Mouse (Mus musculus) right cerebral cortex, adult 2 months (tissue): Measurements from ENCODE around the gene Gm8947.

Experiments used
- DNase-seq, 2 experiments: peaks; one replicate each; pipeline ENCODE4 v3.0.0; 2021 to 2022; ENCODE audit warnings: low spot score in 2 of 2

Gene Gm8947

DNA sequence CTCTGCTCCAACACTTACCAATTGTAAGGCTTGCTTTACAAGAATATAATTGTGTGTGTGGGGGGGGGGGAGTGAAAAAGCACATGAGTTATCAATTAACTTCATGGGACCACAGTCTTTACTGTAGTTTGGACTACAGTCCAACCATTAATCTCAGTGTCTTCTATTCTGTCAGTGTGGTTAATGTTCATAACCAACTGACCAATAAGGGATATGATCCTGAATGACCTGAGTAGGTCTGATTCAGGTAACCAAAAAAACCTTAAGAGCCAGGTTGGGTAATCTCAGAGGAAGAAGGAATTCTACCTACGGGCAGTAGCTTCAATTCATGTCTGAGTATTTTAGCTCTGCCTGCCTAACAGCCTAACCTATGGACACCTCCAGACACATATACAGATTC, 32.4 kb downstream of the Gm8947 start:
- DNase-seq, result no peak

DNA sequence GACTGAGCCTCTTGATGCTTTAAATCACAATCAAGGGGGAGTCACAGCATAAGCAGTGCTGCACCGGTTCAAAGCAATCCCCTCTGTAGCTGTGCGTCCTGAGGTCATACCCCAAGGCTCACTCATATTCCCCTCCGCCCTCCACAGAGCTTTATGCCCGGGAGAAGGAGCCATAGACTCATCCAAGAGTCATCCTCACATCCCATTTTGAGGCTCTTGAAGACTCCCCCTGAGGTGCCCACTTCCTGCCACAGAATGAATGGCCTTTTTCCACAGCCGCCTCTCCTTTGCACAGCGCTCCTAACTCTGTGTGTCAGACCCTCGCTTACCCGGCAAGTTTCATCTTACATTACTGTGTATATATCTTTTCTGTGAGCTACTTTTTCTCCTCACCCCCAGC, 35.3 kb downstream of the Gm8947 start:
- DNase-seq, result no peak

DNA sequence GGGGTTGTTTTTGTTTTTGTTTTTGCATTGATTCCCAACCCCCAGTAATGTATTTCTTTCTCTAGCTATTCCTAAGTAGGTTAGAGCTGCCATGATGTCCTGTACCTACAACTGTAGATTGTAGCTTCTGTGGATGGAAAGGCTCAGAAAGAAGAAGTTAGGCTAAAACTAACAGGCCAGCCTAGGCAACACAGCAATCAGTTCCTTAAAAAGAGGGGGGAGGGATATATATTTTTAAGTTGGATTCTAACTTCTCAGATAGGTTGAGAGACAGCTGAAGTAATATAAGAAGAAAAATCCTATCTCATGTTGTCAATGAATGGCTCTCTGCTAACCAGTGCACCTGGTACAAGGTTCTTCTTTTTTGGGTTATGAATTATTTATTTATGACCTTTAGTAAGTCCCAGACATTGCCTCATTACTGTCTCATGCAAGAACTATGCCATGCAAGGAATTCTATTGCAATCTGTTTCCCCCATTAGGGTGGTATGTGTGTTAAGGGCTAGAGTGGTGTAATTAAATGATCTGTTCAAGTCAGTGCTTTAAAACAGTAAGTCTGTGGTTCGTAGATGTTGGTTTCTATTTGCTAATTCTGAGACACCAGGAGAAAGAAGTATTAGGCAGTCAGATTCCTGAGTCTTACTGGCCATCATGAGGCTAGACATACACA, 36.3 kb downstream of the Gm8947 start:
- no peak for DNase-seq

DNA sequence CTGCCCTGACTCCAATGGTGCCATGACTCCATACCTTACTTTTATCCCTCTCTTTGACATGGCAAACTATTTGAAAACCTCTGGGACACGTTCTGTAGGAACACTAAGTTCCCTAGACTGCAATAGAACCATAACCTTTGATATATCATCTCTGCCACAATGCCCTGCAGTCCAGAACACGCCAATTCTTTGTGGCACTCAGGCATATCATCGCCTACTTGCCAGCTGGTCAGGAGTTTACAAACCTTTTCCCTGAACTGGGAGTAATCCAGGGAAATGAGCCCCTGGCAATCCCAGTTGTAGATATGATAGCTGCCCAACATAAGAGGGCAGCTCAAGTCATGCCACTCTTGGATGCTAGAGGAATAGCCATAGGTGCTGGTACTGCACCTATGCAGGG, 40.2 kb downstream of the Gm8947 start:
- no peak for DNase-seq

DNA sequence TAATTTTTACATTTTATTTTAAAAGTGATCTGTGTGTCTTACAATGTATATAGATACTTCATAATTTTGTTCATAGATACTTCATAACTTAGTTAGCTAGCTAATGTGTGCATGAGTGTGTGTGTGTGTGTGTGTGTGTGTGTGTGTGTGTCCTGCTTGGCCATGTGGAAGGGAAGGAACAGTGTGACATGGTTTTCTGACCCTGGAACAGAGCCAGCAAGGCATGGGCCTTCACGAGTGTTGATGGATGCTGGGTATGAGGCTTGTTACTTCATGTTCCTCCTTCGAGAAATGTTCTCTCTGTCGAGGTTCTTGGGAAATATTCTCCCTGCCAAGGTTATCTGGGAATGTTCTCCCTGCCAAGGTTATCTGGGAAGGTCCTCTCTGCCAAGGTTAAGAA, 41.6 kb downstream of the Gm8947 start:
- no peak for DNase-seq

DNA sequence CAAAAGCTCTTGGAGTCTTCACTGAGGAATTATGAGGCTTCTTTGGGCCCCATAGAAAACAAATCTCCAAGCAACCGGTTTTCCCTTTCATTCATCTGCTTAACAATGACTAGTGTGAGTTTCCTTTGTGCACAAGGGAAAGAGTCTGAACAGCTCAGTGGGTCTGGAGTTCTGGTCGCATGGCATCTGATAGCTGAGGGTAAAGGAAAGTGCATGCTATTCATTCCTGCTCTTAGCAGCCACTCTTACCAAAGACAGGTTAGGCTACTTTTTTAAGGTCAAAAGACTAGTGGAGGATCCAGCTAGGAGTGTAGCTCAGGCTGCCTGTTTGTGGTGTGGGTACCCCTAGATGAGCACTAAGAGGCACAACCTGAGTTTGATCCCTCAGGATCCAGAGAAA, 43.4 kb downstream of the Gm8947 start:
- no peak for DNase-seq

DNA sequence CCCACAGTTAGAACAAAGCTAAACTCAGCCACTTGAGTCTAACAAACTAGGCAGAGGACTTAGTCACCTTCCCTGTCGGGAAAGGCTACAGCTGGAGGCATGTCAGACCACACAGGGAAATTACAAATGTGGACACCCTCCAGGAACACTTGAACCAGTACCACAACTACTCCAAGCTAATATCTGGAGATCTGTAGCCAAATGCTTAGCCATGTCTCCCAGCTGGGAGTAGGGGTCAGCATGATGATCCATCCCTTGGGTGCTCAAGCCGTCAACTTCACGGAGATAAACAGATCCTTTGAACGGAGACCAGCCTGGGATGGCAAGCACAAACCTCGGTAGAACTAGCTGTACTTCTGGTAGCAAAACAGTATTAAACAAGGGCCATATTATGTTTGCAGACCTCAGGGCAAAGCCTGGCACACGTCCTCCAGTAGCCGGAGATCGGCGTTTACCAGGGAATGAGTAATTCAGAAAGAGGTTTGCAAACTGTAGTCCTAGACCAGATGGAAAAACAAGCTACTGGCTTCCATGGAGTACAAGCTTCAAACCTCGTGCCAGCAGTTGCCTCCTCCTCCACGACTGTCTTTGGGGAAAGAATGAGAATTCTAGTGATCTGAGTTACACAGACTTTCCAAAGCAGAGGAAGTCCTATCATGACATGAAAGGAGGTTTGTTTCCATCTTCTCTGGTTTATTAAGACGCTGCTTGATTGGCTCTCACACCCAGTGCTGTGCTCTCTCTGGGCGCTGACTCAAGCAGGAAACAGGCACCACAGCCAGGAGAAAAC, 44.2 kb downstream of the Gm8947 start:
- peak; percentile 12 to 30 for DNase-seq

DNA sequence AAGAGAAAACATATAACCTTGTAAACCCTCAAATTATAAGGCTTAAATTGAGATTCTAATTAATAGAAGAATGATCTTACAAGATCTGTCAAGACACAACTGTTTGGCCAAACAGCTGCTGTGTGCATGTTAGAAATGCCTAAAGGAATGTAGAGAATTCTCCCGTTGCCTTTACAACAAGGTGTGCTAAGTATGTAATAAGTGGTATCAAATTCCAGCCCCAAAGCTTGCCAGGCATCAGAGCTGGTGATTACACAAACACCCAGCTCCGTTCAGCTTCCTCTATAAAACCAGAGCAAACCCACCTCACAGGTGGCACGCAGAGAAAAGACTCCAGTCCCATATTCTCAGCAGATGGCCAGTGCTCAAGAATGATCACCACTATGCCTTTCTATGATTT, 45.6 kb downstream of the Gm8947 start:
- DNase-seq, result no peak

DNA sequence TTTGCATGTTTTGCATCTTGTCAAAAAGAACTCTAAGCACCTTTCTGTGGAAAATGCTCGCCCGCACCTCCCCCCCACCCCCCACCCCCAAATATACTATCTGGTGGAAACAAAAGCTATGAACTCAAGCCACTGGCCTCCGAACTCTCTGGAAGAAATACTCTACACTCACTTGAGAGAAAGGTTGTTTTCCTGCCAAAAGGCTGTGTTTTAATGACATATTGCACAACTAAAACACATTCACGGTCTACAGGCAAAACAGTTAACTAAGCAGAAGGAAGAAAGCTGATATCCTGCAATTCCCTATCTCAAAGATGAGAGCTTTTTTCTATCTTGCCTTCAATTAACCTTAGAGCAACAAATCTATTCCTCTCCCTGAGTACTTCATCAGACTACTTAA, 51.2 kb downstream of the Gm8947 start:
- DNase-seq, result no peak
